Mouse (Mus musculus) midbrain, embryonic 10.5 days (tissue): ENCODE results near the gene Tcp10c. TPM values are rescaled to one million over a fixed set of nuclear protein-coding genes. Genes with fewer than 3 reads are reported as not detected.
"Not testable (repeated sequence)": the region's sequence is repeated elsewhere in the genome, so short reads cannot be mapped to it uniquely, and the experiment has no call there.

Source experiments
- DNase-seq: peaks from one replicate; pipeline ENCODE4 v3.0.0-alpha.2; 2017; ENCODE audit warnings: low spot score
- H3K27ac ChIP-seq: fragments of 300-500 bp; sonication (generic); replicated peaks from 2 replicates; pipeline ENCODE4 v1.5.1; 2016; ENCODE audit warnings: mild to moderate bottlenecking
- H3K27me3 ChIP-seq: fragments of 300-500 bp; sonication (generic); 2 replicates; pipeline ENCODE4 v1.6.1; 2016; ENCODE audit warnings: low read depth, mild to moderate bottlenecking; ENCODE audit not compliant: poor library complexity, severe bottlenecking
- H3K36me3 ChIP-seq: fragments of 300-500 bp; sonication (generic); 2 replicates; pipeline ENCODE4 v1.6.1; 2016; ENCODE audit warnings: mild to moderate bottlenecking, moderate library complexity
- H3K4me1 ChIP-seq: fragments of 300-500 bp; sonication (generic); 2 replicates; pipeline ENCODE4 v1.6.1; 2016
- H3K4me3 ChIP-seq: fragments of 300-500 bp; sonication (generic); 2 replicates; pipeline ENCODE4 v1.5.1; 2016; ENCODE audit warnings: mild to moderate bottlenecking, moderate library complexity
- H3K9me3 ChIP-seq: fragments of 300-500 bp; sonication (generic); replicated peaks from 2 replicates; pipeline ENCODE4 v1.6.1; 2016; ENCODE audit warnings: mild to moderate bottlenecking
- WGBS: fragments of 180-500 bp; shearing (Covaris S2); methylation state at CpG from one replicate; pipeline ENCODE4 v1.1.7; 2016; 5-methylcytosine and 5-hydroxymethylcytosine counted together
- polyA plus RNA-seq: library from polyadenylated mRNA; unstranded; fragments of >200 nt; fragmentation: Nextera tagmentation; extraction: Ambion mirVana; gene quantifications from 2 replicates; pipeline ENCODE4 v1.2.1, GENCODE M21; 2016

Gene Tcp10c
- polyA plus RNA-seq: not detected in 2 replicates

- not testable (repeated sequence) for H3K4me3 ChIP-seq, H3K27me3 ChIP-seq, H3K27ac ChIP-seq, DNase-seq, H3K36me3 ChIP-seq, H3K4me1 ChIP-seq
- 87% methylated on average over 4 of the region's 4 CpGs for WGBS
- peaks cover 42% of the 10 kb centered on the region for H3K9me3 ChIP-seq
These were observed at the start of gene Tcp10c for GRCm38 (mm10) chr17:13354521-13354920. Tcp10c (plus strand) TSS chr17:13354572.

GRCm38 (mm10) chr17:13307852-13308251 is 46.5 kb upstream of the Tcp10c start:
- 86% methylated on average over 5 of the region's 6 CpGs for WGBS
- H3K4me1 ChIP-seq: not testable (repeated sequence)

GRCm38 (mm10) chr17:13308344-13308743 is 46.0 kb upstream of the Tcp10c start:
- 86% methylated on average over 5 of the region's 5 CpGs for WGBS
- DNase-seq: not testable (repeated sequence)

More at GRCm38 (mm10) chr17:13307852-13308251, 46.5 kb upstream of the Tcp10c start:
- DNase-seq, H3K36me3 ChIP-seq, H3K27me3 ChIP-seq, H3K4me3 ChIP-seq, H3K27ac ChIP-seq: not testable (repeated sequence)
- peaks cover 49% of the 10 kb centered on the region for H3K9me3 ChIP-seq

DNA sequence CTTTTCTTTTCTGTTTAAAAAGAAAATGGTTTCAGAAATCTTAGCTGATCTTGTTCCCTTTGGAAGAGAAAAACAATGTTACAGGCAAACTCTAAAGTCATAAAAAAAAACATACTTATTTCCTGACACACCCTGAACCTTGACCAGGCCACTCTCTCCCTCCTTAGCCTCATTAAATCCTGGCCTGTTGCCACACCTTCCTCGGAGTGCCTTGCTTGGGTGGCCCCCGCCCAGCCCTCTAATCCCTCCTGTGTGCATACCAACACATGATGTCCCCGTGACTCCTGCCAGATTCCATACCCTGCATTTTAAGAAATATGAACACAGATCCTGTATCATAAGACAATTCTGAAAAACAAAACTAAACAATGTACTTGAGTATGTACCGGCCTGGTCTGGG is 45.6 kb upstream of the Tcp10c start:
- 87% methylated on average over 4 of the region's 4 CpGs for WGBS
- H3K9me3 ChIP-seq: peaks cover 55% of the 10 kb centered on the region
- DNase-seq: peak; percentile 10
- not testable (repeated sequence) for H3K27me3 ChIP-seq, H3K36me3 ChIP-seq, H3K4me1 ChIP-seq, H3K4me3 ChIP-seq, H3K27ac ChIP-seq

More at GRCm38 (mm10) chr17:13308344-13308743, 46.0 kb upstream of the Tcp10c start:
- H3K27me3 ChIP-seq, H3K27ac ChIP-seq, H3K4me3 ChIP-seq, H3K36me3 ChIP-seq, H3K4me1 ChIP-seq: not testable (repeated sequence)
- peaks cover 51% of the 10 kb centered on the region for H3K9me3 ChIP-seq

- peaks cover 58% of the 10 kb centered on the region for H3K9me3 ChIP-seq
- 93% methylated on average over 10 of the region's 10 CpGs for WGBS
- peak; percentile 11 for DNase-seq
- H3K4me3 ChIP-seq, H3K36me3 ChIP-seq, H3K27ac ChIP-seq, H3K4me1 ChIP-seq, H3K27me3 ChIP-seq: not testable (repeated sequence)
These were observed 45.2 kb upstream of the Tcp10c start for GRCm38 (mm10) chr17:13309182-13309631.

DNA sequence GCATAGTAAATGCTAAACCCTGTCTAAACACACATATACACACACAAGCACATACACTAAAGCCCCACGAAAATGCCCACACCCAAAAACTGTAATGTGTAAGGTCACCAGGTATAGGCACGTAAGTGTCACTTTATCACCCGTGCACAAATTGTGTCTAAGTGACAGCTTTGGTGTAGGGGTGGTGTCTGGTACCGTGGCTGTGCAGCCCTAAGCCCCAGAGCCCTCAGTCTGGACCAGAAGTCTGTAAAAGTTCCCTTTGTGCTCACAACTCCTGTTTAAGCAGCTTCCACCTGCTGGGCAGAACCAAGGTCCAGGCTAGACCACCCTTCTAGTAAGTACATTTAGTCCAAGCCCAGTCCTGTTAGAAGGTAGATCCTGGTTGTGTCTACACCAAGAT is 24.4 kb upstream of the Tcp10c start:
- not testable (repeated sequence) for H3K4me1 ChIP-seq, H3K27me3 ChIP-seq, H3K36me3 ChIP-seq, H3K4me3 ChIP-seq, H3K27ac ChIP-seq
- DNase-seq: peak; percentile 10
- 86% methylated on average over 4 of the region's 4 CpGs for WGBS
- H3K9me3 ChIP-seq: peaks cover 77% of the 10 kb centered on the region

GRCm38 (mm10) chr17:13331179-13331578 is 23.2 kb upstream of the Tcp10c start:
- 89% methylated on average over 4 of the region's 4 CpGs for WGBS
- not testable (repeated sequence) for H3K27ac ChIP-seq, H3K36me3 ChIP-seq, H3K27me3 ChIP-seq, H3K4me1 ChIP-seq, H3K4me3 ChIP-seq, DNase-seq
- peaks cover 75% of the 10 kb centered on the region for H3K9me3 ChIP-seq

GRCm38 (mm10) chr17:13332496-13332895 is 21.9 kb upstream of the Tcp10c start:
- DNase-seq: peak; percentile 10
- H3K27me3 ChIP-seq, H3K4me3 ChIP-seq, H3K4me1 ChIP-seq, H3K36me3 ChIP-seq, H3K27ac ChIP-seq: not testable (repeated sequence)
- peaks cover 78% of the 10 kb centered on the region for H3K9me3 ChIP-seq
- 86% methylated on average over 8 of the region's 8 CpGs for WGBS

DNA sequence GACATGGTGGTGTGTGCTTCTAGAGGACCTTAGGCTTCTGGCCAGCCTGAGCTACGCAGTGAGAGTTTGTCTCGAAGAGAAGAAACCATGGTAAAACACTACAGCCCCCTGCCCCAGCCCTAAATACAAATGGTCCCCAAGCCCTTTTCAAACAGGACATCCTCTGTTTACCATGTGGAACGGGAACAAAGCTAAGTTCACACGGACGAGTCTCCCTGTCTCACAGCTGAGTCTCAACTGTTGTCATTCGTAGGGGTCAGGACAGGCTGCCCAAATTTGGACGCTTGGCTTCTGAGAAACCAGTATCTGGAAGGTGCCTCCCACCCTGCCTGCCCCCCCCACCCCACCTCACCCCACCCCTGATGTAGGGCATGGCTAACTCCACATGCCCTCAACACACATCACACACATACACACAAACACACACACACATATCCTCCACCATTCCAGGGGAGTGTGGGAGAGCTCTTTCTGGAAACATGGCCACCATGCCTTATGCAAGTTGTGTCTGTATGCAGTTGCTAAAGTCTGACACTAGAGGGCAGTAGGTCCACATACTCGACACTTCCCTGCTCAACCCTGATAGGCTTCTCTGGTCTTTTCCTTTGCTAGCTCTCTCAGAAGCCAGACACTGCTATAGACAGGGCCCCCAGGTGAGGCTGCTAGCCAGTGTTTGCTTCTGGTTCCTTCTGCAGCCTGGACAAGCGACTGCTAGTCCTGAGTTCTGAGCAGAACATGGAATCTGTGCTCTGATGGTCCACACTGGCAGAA is 17.2 kb upstream of the Tcp10c start:
- not testable (repeated sequence) for H3K27ac ChIP-seq, H3K27me3 ChIP-seq, H3K4me1 ChIP-seq, H3K4me3 ChIP-seq, H3K36me3 ChIP-seq
- WGBS: 66% methylated on average over 9 of the region's 9 CpGs
- peaks cover 59% of the 10 kb centered on the region for H3K9me3 ChIP-seq
- peak; percentile 12 for DNase-seq

- not testable (repeated sequence) for H3K27me3 ChIP-seq, H3K27ac ChIP-seq, H3K4me1 ChIP-seq, DNase-seq, H3K36me3 ChIP-seq, H3K4me3 ChIP-seq
- 83% methylated on average over 1 of the region's 1 CpGs for WGBS
- H3K9me3 ChIP-seq: peaks cover 60% of the 10 kb centered on the region
These were observed 16.4 kb upstream of the Tcp10c start for GRCm38 (mm10) chr17:13337931-13338330.

DNA sequence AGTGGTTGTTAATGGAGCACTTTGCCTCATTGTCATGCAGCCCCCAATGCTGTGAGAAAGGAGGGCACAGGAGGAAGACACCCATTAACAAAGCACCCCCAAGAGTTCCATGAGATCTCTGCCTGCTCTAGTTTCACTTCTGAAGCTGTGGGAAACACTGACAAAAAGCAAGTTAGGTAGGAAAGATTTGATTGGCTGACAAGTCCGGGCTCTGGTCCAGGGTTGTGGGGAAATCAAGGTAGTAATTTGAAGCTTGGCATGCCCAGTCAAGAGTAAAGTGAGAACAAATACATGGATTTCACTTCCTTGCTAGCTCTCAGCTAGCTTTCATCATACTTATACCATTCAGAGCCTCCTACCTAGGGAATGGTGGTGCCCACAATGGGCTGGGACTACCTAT is 14.3 kb upstream of the Tcp10c start:
- H3K4me1 ChIP-seq: not testable (repeated sequence)

DNA sequence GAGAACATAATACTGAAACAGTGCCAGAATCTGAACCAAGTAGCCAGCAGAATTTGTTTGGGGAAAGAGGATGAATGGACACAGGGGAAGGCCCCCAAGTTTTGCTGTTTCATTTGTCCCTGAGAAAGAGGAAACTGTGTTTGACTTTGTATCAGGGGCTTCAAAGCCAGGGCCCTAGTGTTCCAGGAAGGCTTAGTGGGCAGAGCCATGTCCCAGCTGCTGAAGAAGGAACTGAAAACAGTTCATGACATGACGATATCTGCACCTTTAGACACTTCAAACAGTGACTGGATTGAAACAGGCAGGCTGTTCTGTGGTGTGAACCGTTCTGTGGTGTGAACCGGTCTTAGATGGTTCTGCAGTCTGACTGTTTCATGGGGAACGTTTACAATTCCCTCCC is 8.4 kb upstream of the Tcp10c start:
- WGBS: no CpG with 5 or more reads among the region's 4 CpGs
- not testable (repeated sequence) for H3K4me1 ChIP-seq, H3K4me3 ChIP-seq, H3K36me3 ChIP-seq, H3K27ac ChIP-seq, DNase-seq, H3K27me3 ChIP-seq
- H3K9me3 ChIP-seq: peaks cover 44% of the 10 kb centered on the region

More for the DNA sequence above, 14.3 kb upstream of the Tcp10c start:
- not testable (repeated sequence) for DNase-seq, H3K4me3 ChIP-seq, H3K27me3 ChIP-seq, H3K27ac ChIP-seq, H3K36me3 ChIP-seq
- H3K9me3 ChIP-seq: peaks cover 50% of the 10 kb centered on the region
- WGBS: 79% methylated on average over 1 of the region's 1 CpGs

DNA sequence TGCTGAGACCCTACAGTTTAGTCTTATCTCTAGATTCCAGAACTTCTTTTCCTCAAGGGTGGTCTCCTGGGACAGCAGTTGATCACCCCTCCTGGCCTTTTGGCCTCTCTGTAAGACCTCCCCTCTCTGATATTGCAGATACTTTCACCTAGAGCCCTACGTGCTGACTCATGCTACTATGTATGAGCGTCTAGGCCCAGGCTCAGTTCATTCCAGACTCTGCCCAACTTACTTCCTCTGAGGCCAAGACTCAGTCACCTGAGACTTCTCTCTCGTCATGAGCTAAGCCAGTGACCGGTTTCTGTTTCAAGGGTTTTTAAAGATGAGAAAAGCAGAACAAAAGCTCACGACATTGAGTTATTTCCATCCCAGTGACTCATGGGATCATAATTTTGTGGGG is 4.8 kb upstream of the Tcp10c start:
- H3K4me3 ChIP-seq, H3K36me3 ChIP-seq, H3K4me1 ChIP-seq, H3K27ac ChIP-seq, H3K27me3 ChIP-seq: not testable (repeated sequence)
- DNase-seq: peak; percentile 9
- H3K9me3 ChIP-seq: peaks cover 35% of the 10 kb centered on the region
- 90% methylated on average over 5 of the region's 5 CpGs for WGBS
